Mouse (Mus musculus): ENCODE measurements around the gene 9230112D13Rik.
A peak's percentile ranks its signal among the peaks of the same experiment; 100 is the strongest.

- TF ChIP-seq CTCF (IDR thresholded peaks at IDR 0.05; ENCODE audit: low read depth), result peak; percentile 93
- no peak for TF ChIP-seq EP300 (IDR thresholded peaks at IDR 0.05; ENCODE audit: low read depth)
Observed at GRCm38 (mm10) chr14:34549004-34549671, 26.5 kb upstream of the 9230112D13Rik start.
